Mouse (Mus musculus) lung, postnatal 14 days (tissue): ENCODE measurements around the gene Rfx8.

Source experiments
- DNase-seq: peaks from one replicate; pipeline ENCODE4 v3.0.0; 2021

The Rfx8 gene

DNA sequence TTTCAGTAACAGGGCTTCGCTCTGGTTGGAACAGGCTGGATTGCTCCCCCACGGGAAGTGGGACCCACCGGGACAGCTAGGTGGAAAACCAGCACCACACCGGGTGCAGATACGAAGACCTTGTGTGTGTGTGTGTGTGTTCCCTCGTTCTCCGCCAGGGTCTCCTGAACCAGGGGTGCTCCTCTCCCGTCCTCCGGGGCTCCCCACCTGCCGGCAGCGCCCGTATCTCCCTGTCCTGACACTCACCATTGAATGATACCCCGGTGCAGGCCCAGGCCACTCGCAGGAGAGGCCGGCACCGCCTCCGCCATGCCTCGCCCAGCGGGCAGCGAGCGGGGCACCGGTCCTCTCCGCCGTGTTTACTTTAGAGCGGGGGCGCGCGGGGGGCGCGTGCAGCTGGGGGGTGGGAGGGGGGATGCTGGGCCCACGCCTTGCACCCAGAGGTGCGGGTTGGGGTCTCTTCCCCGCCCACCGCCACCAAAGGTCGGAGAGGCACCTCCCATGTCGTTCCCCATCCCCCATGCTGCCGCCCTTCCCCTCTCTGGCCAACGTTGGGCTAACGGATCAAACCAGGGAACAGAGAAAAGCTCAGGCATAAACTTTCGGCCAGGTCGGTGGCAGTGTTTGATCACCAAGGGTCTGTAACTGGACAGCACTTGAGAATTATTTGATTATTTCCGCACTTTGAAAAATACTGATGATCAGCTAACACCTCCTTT, at the start of gene Rfx8:
Rfx8 (minus strand) TSS at position 366 of the 719 bp plus-strand sequence.
- no peak for DNase-seq

DNA sequence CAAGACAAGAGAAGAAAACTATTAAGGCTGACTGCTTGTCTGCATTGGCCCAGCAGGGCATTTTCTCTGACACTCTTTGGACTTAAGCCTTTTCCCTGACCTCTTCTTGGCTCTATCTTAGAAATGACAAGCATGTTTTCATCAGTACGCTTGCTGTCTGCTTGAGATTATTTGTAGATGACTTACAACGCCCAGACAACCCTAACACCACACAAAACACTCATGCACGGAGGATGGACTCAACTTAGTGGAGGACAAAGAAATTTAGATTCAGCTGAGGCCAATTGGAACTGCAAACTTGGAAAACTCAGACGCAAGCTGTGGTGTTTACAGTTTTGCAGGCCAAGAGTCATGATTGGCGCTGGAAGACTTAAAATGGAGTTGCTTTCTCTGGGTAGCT, 49.6 kb upstream of the Rfx8 start:
- DNase-seq, result peak; percentile 28

DNA sequence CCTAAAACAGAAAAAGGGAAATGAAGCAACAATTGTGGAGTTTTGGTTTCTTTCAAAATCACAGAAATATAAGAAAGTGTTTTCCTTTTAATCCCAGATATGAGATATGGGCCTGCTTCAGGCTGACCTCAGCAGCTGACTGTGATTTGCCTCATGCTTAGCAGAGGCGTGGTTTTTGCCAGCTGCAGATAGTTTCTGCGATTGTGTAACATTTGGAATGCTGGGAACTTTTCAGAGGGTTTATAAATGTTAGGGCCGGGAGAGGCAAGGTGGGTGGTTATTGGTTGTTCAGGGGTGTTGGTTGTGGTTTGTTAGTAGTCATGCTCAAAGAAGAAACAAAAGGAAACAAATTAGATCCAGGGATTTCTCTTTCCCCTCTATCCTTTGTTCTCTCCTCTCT, 47.2 kb upstream of the Rfx8 start:
- DNase-seq, result no peak

- DNase-seq, result peak; percentile 51
These were observed 45.2 kb upstream of the Rfx8 start for GRCm38 (mm10) chr1:39765854-39766493.

DNA sequence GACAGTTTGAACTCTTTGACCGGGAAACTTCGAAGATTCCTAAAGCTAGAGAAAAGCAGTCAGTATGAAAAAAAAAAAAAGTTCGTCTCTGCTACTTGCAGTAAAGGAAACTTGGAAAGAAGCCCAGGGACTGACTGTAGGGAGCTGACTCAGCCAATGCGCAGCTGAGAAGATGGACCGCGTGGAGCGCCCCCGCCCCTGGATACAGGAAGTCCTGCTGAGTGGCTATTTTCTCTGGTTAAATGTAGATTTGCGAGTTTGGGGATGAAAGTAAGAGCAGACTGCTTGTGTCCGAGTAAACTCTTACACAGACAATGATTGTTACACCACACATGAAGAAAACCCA, 41.2 kb upstream of the Rfx8 start:
- peak; percentile 77 for DNase-seq

GRCm38 (mm10) chr1:39761211-39762024, 40.6 kb upstream of the Rfx8 start:
- peak; percentile 77 for DNase-seq

GRCm38 (mm10) chr1:39760181-39760715, 39.5 kb upstream of the Rfx8 start:
- no peak for DNase-seq

GRCm38 (mm10) chr1:39759231-39760175, 38.7 kb upstream of the Rfx8 start:
- DNase-seq, result peak; percentile 33

GRCm38 (mm10) chr1:39758244-39758643, 37.4 kb upstream of the Rfx8 start:
- DNase-seq, result peak; percentile 54

GRCm38 (mm10) chr1:39756952-39757351, 36.2 kb upstream of the Rfx8 start:
- no peak for DNase-seq

DNA sequence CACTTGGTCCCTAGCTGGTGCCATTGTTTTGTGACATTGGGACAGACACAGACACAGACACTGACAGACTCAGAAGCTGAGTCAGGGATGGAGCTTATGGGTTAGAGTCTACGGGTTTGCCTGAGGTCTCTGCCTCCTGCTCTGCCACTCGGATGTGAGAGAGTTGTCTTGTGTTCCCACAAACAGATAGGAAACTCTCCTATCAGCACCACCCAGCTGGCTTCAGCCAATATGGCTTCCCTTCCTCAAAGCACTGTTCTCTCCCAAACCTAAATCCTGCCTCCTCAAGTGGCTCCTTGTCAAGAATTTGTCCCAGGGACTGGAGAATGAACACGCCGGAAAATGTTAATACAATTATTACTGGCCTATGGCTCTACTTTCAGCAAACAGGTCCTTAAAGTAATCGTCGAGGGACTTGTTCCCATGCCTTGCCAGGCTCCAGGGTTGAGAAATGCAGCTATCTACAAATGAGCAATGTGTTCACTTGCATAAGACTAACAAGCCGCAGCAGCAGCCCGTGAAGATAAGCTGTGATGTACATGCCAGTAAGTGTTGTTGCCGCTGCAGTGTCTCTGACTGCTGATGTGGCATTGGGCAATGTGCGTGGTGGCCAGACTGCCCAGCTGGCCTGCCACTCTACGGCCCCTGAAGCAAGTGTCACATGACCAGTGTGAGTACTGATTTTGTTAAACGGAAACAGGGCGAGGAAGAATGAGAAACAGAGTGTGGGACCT, 33.6 kb upstream of the Rfx8 start:
- peak; percentile 30 for DNase-seq

DNA sequence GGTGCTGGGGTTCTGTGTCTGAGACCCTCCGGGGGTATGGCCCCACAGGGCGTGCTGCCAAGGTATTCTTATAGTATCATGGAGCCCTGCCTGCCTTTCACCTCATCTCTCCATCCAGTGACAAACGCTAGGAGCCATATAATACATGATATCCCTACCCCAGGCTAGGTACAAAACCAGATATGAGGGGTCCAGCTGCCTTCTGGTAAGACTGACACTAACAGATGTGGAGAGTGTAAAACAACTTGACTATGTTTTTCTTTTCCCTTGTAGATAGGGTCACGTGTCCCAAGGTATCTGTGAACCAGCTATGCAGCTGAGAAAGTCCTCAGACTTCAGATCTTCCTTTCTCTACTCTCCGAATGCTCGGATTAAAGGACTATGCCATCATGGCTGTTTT, 30.7 kb upstream of the Rfx8 start:
- DNase-seq, result no peak

DNA sequence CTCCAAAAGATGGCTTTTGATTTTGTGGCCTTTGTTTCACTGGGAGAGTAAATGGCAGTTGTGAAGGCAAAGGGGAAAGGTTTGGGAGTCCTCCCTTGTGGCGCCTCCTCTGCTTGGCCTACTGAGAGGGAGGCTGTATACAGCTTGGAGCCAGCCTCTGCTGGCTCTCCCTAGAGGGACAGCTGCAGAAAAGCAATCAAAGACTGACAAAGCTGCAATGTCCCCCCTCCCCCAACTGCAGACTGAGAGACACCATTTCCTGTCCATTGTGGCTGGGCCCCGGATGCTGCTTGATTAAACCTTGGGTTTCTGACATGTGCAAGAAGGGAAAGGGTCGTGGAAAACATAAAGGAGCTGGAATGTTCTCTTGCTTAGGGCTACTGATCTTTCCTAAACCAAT, 28.9 kb upstream of the Rfx8 start:
- DNase-seq, result peak; percentile 33

GRCm38 (mm10) chr1:39749214-39749613, 28.4 kb upstream of the Rfx8 start:
- no peak for DNase-seq

- DNase-seq, result no peak
These were observed 27.9 kb upstream of the Rfx8 start for GRCm38 (mm10) chr1:39748666-39749065.

- no peak for DNase-seq
These were observed 25.7 kb upstream of the Rfx8 start for GRCm38 (mm10) chr1:39746464-39746863.

DNA sequence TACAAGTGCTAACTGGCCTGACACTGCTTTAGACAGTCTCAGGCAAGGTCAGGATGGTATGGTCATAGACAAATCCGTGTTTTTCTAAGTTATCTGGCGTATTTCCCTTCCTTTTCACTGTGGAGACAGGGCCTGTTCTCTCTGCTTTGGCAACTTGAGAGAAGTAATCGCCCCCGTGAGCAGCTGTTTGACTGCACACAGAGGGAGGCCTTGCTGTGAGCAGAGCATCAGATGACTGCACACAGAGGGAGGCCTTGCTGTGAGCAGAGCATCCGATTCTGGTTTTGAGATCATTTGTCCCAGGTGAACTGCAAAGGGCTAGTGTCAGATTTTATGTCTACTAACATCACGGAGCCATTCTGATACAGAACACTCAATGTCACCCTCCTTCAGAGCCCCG, 20.2 kb upstream of the Rfx8 start:
- no peak for DNase-seq

- DNase-seq, result no peak
These were observed 19.2 kb upstream of the Rfx8 start for GRCm38 (mm10) chr1:39740002-39740401.

DNA sequence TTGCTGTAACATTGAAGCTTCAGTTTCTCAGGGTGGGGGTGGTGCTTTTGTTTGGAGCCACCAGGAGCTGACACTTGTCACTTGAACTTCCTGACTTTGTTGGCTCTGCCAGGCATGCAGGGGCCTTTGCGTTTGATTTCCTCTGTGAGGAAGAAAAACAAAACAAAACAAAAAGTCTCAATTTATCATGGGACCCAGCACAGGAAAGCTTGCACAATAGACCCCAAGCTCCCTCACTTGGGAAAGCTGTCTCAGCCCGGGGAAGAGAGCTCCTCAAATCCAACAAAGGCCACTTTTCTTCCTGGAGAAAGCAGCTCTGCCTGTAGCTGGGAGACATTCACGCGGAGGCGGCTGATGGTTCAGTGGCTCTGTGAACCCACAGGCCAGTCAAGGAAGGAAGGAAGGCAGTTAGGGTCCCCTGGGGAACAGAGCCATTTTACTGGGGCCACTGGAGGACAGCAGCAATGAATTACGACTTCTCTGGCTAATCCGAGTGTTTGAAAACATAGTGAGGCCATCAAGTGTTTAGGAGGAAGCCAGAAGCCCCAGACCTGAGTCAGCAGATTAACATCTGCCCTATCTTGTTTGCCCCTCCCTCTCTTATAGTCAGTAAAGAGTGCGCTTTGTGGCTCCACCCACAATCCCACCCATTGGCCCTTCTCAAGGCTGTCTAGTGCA, 15.3 kb upstream of the Rfx8 start:
- peak; percentile 50 for DNase-seq

- DNase-seq, result no peak
These were observed 14.7 kb upstream of the Rfx8 start for GRCm38 (mm10) chr1:39735493-39735892.

- no peak for DNase-seq
These were observed 14.1 kb upstream of the Rfx8 start for GRCm38 (mm10) chr1:39734881-39735280.
